Mouse (Mus musculus) CH12.LX (cell line): ENCODE results near the gene Cdh5.

Experiments used
- CTCF ChIP-seq, 2 experiments: IDR thresholded peaks in 1 of 2; conservative IDR thresholded peaks in 1 of 2; 2 replicates each; pipeline ENCODE4 v1.5.1; 2011 to 2012; ENCODE audit warnings: low read depth in 2 of 2, low read length in 2 of 2, improper control_type of control experiment in 1 of 2, inconsistent platforms in 1 of 2, mild to moderate bottlenecking in 1 of 2, moderate library complexity in 1 of 2
- RCOR1 ChIP-seq: conservative IDR thresholded peaks from 2 replicates; pipeline ENCODE4 v1.6.1; 2012; ENCODE audit warnings: low read depth, mild to moderate bottlenecking, inconsistent platforms, low read length, improper control_type of control experiment
- SMC3 ChIP-seq: IDR thresholded peaks from 2 replicates; pipeline ENCODE4 v1.6.1; 2011; ENCODE audit warnings: low read depth, low read length, improper control_type of control experiment
- ZNF384 ChIP-seq: IDR thresholded peaks from 2 replicates; pipeline ENCODE4 v1.6.1; 2012; ENCODE audit warnings: low read depth, low read length, improper control_type of control experiment, inconsistent platforms

DNA sequence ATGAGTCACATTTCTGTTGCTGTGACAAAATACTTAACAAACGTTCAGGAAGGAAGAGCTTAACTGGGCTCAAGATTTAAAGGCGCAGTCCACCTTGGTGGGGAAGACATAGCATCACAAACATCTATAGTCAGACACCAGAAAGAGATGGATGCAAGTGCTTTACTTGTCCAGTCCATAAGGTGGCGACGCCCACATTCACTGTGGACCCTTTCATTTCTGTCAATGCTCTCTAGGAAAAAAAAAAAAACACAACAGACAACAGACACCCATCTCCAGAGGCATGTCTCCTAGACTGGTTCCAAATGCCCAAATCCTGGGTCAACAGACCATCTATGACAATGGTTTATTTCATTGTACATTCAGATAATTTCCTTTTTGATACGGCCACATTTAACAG lies 23.1 kb downstream of the Cdh5 start:
- TF ChIP-seq SMC3 (peak; percentile 52), RCOR1 (no peak), CTCF (conservative IDR thresholded peaks at IDR 0.05 in 1 of 2, IDR thresholded peaks at IDR 0.05 in 1 of 2; ENCODE audit: low read depth in 2 of 2, low read length in 2 of 2) (peak in 1 of 2 experiments; percentile 63; a peak in 2 of 4 replicates), ZNF384 (peak; percentile 91)
